Mouse (Mus musculus): ENCODE results near the gene Cyp2c23. TPM values are rescaled to one million over a fixed set of nuclear protein-coding genes. Genes with fewer than 3 reads are reported as not detected.

Cyp2c23 gene
- 0.09 TPM in 2 replicates for polyA plus RNA-seq (2016; fragmentation: Nextera tagmentation; extraction: Ambion mirVana)

DNA sequence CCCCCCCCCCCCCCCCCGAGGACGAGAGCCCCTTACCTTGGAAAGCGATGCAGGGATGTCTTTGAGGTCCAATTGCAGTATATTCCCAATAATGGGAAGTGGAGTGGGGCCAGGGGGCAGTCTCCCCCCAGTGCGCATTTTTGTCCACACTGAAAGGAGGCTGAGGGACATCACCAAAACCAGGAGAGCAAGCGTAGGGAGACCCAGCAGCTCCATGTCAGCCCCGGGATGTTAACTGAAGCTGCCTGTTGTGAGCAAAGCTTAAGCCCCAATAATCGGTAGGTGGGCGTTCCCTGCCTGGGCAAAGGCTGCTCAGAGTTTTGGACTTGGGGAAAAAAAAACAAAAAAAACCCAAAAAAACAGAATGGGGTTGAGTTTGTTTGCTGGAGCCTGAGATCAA, at the start of gene Cyp2c23:
TSS of gene Cyp2c23 (minus strand) at position 237 of the 400 bp plus-strand sequence.
- no peak within 1 kb of the TSS for H3K4me2 ChIP-seq
- peaks cover 2% of the 10 kb centered on the region; the same call in 1 of the 2 replicates for H3K36me3 ChIP-seq
- ATAC-seq (ENCODE audit: insufficient number of reproducible peaks, low FRiP score): no peak
- no peaks in the 10 kb centered on the region for H3K4me1 ChIP-seq (replicated peaks)
- H3K4me3 ChIP-seq: no peak within 1 kb of the TSS
- no peaks in the 10 kb centered on the region for H3K27me3 ChIP-seq (replicated peaks)
- H3K27ac ChIP-seq (ENCODE audit: poor library complexity, severe bottlenecking): no peak within 1 kb of the TSS
- no peak within 1 kb of the TSS for H3K9ac ChIP-seq
- WGBS: 67% methylated on average over 8 of the region's 8 CpGs
- no peaks in the 10 kb centered on the region for H3K9me3 ChIP-seq (replicated peaks)

DNA sequence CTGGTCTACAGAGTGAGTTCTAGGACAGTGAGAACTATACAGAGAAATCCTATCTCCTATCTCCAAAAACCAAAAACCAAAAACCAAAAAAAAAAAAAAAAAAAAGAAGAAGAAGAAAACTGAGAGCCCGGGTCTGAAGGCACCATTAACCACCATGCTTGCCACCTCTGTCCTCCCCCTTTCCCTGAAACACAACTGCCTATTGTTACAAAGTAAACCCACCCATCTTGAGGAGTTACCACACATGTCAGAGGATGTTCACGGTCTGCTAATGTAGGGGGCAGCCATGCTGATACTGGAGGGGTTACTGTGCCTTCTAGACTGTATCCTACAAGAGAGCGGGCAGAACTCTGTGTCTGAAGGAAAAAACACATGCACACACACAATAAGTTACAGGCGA, 48.0 kb upstream of the Cyp2c23 start:
- WGBS: 85% methylated on average over 4 of the region's 4 CpGs
- Histone ChIP-seq H3K4me2 (no peak overlapping the region), H3K9ac (no peak overlapping the region), H3K9me3 (replicated peaks) (no peaks in the 10 kb centered on the region), H3K4me3 (no peak overlapping the region), H3K4me1 (replicated peaks) (no peaks in the 10 kb centered on the region), H3K27ac (ENCODE audit: poor library complexity, severe bottlenecking) (no peak overlapping the region), H3K27me3 (replicated peaks) (no peaks in the 10 kb centered on the region), H3K36me3 (peaks cover 58% of the 10 kb centered on the region)
- ATAC-seq (ENCODE audit: insufficient number of reproducible peaks, low FRiP score): no peak

DNA sequence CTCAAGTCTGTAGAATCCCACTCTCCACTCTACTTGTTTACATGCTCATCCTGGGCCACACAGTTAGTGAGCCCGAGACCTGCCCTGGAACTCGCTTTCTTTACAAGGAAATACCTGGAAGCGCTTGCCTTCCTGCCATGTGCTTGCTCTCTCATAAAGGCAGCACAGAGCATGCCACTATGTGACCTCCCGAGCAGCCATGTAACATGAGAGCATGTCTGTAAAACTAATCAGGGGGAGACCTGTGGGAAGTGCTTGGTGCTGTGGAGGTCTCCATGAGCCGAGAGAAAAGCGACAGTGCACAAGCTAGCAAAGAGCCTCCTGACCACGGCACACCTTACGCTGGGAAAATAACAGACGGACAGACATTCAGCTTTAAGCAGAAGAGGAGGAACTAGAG, 47.4 kb upstream of the Cyp2c23 start:
- H3K27me3 ChIP-seq (replicated peaks): no peaks in the 10 kb centered on the region
- H3K27ac ChIP-seq (ENCODE audit: poor library complexity, severe bottlenecking): no peak overlapping the region
- no peaks in the 10 kb centered on the region for H3K4me1 ChIP-seq (replicated peaks)
- 87% methylated on average over 9 of the region's 9 CpGs for WGBS
- no peak overlapping the region for H3K9ac ChIP-seq
- no peak overlapping the region for H3K4me2 ChIP-seq
- ATAC-seq (ENCODE audit: insufficient number of reproducible peaks, low FRiP score): no peak
- no peak overlapping the region for H3K4me3 ChIP-seq
- H3K36me3 ChIP-seq: peaks cover 58% of the 10 kb centered on the region
- no peaks in the 10 kb centered on the region for H3K9me3 ChIP-seq (replicated peaks)

DNA sequence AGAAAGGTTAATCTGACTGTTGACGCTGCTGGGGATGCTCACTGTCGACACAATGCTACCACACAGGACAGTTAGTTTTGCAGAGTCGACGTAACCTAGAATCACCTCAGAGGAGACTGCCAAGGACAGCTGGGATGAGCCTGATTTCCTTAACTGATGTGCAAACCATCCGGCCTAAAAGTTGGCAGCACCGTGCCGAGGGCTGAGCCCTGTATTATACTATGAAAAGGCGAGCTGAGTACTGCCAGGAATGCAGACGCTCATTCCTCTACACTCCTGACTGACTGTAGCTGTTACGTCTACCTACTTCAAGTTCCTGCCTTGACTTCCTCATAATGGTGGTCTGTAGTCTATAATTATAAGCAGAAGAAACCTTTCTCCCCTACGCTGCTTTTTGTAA, 46.0 kb upstream of the Cyp2c23 start:
- H3K27me3 ChIP-seq (replicated peaks): no peaks in the 10 kb centered on the region
- WGBS: 75% methylated on average over 11 of the region's 11 CpGs
- peaks cover 48% of the 10 kb centered on the region for H3K36me3 ChIP-seq
- H3K9ac ChIP-seq: no peak overlapping the region
- H3K9me3 ChIP-seq (replicated peaks): no peaks in the 10 kb centered on the region
- no peak overlapping the region for H3K27ac ChIP-seq (ENCODE audit: poor library complexity, severe bottlenecking)
- H3K4me1 ChIP-seq (replicated peaks): no peaks in the 10 kb centered on the region
- ATAC-seq (ENCODE audit: insufficient number of reproducible peaks, low FRiP score): no peak
- H3K4me2 ChIP-seq: no peak overlapping the region
- no peak overlapping the region for H3K4me3 ChIP-seq

DNA sequence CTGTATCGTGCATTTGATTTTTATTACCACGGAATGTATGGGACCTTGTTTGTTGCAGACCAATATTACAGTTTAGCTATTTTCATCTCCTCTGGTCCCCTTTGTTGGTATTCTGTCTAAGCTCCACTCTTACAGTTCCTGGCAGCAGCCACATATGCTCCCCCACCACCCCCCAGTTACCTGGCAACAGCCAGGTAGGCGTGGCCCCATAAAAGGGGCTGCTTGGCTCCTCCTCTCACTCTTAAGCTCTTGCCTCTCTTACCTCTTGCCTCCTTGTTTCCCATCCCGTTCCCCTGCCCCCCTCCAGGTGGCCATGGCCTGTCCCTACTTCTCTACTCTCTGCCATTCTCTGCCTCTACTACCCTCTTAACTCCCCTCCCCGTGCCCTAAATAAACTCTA, 42.2 kb upstream of the Cyp2c23 start:
- Histone ChIP-seq H3K4me1 (replicated peaks) (peaks cover 7% of the 10 kb centered on the region; the same call in 1 of the 2 replicates), H3K9ac (no peak overlapping the region), H3K4me2 (no peak overlapping the region), H3K4me3 (no peak overlapping the region), H3K36me3 (peaks cover 24% of the 10 kb centered on the region), H3K27me3 (replicated peaks) (no peaks in the 10 kb centered on the region), H3K9me3 (replicated peaks) (no peaks in the 10 kb centered on the region), H3K27ac (ENCODE audit: poor library complexity, severe bottlenecking) (no peak overlapping the region)
- no peak for ATAC-seq (ENCODE audit: insufficient number of reproducible peaks, low FRiP score)
- 70% methylated on average over 5 of the region's 5 CpGs for WGBS

DNA sequence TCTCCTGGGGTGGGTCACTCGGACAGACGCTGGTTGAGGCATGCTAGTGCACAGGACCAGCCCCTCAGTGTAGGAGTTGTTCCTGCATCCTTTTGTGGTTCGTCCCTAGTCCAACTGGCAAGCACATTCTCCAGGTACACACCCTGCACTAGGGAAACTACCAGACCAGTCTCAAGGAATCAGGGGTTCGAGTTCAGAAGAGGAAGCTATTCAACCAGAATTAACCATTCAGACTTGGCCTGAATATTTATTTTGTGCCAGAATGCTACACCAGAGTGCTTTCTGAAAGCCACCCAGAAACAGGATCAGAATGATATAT, 40.9 kb upstream of the Cyp2c23 start:
- Histone ChIP-seq H3K36me3 (peaks cover 12% of the 10 kb centered on the region), H3K4me1 (replicated peaks) (peaks cover 7% of the 10 kb centered on the region; the same call in 1 of the 2 replicates), H3K9me3 (replicated peaks) (no peaks in the 10 kb centered on the region), H3K27me3 (replicated peaks) (no peaks in the 10 kb centered on the region), H3K4me3 (peak overlapping the region; percentile 81), H3K4me2 (peak overlapping the region; percentile 94), H3K9ac (peak overlapping the region; percentile 81), H3K27ac (ENCODE audit: poor library complexity, severe bottlenecking) (no peak overlapping the region)
- WGBS: 13% methylated on average over 4 of the region's 4 CpGs
- no peak for ATAC-seq (ENCODE audit: insufficient number of reproducible peaks, low FRiP score)

DNA sequence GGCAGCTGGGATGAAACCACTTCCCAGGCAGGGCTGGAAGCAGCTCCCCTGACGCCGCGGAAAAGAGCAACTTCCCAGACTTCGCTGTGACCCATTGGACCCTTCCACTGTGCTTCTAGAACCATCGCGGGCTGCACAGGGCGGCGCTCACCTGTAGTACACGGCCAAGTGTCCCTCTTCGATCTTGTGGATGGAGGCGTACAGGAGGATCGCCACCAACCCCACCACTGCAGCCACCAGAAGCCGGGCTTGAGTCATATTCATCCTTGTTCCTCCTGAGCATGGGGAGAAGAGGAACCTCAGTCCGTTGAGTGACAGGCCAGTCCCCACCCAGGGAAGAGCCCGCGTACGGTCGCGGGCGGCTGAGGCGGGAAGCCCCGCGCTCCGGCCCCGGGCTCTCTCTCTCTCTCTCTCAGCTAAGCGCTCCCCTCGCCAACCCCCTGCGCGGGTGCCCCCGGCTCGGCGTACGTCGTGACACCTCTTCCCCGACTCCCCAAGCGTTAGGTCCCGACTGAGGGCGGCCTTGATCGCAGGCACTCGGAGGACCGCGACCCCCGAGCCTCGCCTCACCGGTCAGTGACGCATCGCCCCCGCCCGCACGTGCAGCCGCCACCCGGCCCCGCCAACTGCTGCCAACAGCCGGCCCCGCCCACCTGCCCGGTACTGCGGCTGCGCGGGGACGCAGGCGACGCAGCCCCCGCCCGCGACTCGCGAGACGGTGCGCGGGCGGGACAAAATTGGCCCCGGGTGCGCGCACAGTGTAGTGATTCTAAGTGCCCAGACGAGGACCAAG, 40.3 kb upstream of the Cyp2c23 start, which contains the start of gene Erlin1:
TSS of gene Erlin1 (minus strand) at position 665 of the 793 bp plus-strand sequence.
- Histone ChIP-seq H3K9me3 (replicated peaks) (no peaks in the 10 kb centered on the region), H3K4me1 (replicated peaks) (peaks cover 7% of the 10 kb centered on the region; the same call in 1 of the 2 replicates), H3K4me2 (peak within 1 kb of the TSS; percentile 94), H3K4me3 (peak within 1 kb of the TSS; percentile 81), H3K36me3 (peaks cover 10% of the 10 kb centered on the region; the same call in 1 of the 2 replicates), H3K27ac (ENCODE audit: poor library complexity, severe bottlenecking) (0 out of 2 replicates have a peak within 1 kb of the TSS, but pooled peaks have one; percentile 26), H3K27me3 (replicated peaks) (no peaks in the 10 kb centered on the region), H3K9ac (peak within 1 kb of the TSS; percentile 81)
- ATAC-seq (ENCODE audit: insufficient number of reproducible peaks, low FRiP score): peak; percentile 90
- WGBS: under 1% methylated on average over 75 of the region's 75 CpGs

DNA sequence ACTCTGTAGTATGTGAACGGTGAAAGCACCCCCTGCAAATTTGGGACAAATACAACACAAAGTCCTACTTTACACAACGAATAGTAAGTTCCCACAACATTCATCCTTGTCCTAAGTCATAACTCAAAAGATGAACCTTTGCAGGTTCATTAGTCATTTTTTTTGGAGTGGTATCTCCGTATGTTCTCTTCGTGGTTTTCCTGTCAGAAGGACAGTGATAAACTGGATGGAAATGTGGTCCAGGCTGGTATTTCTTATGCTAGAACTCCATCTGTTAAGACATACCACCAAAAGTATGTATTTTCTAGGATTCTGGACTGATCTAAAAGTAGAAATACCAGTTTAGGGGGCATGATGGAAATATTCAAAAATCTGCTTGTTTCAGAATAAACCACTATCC, 39.2 kb upstream of the Cyp2c23 start:
- no peaks in the 10 kb centered on the region for H3K9me3 ChIP-seq (replicated peaks)
- peak overlapping the region; percentile 81; the same call in 1 of the 2 replicates for H3K4me3 ChIP-seq
- no peaks in the 10 kb centered on the region for H3K27me3 ChIP-seq (replicated peaks)
- no peak overlapping the region for H3K27ac ChIP-seq (ENCODE audit: poor library complexity, severe bottlenecking)
- ATAC-seq (ENCODE audit: insufficient number of reproducible peaks, low FRiP score): no peak
- H3K4me2 ChIP-seq: peak overlapping the region; percentile 94
- no peak overlapping the region for H3K9ac ChIP-seq
- peaks cover 19% of the 10 kb centered on the region; the same call in 1 of the 2 replicates for H3K36me3 ChIP-seq
- WGBS: 77% methylated on average over 4 of the region's 4 CpGs
- H3K4me1 ChIP-seq (replicated peaks): peaks cover 7% of the 10 kb centered on the region; the same call in 1 of the 2 replicates

DNA sequence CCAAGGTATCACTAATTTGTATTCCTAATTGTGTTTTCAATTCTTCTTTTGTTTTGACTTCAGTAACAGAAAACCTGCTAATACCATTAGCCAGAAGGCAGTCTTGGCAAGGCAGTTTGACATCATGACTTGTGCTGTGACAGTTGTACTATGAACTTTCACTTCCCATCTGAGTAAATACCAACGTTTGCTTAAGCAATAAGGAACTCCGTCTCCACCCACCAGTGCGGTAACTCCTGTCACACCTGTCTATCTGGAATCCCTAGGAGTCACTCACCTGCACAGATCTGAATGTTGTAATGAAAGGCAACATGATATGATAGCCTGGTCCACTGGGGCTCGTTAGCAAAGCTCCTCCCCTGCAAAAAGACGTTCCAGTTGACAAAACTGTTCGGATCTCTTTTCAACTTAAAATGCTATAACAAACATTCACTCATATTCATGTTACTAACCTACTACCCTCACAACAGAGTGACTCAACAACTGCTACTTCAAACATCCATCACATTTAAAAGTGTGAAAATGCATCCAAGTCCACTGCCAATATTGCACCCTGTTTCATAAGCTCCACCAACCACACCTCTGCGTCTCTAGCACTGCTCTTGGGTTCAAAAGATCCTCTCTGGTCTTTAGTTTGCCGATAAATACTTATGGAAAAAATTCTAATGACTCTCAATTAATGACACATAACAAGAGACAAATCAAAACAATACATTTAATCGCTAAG, 38.5 kb upstream of the Cyp2c23 start:
- no peak overlapping the region for H3K4me3 ChIP-seq
- no peak overlapping the region for H3K4me2 ChIP-seq
- H3K4me1 ChIP-seq (replicated peaks): peaks cover 7% of the 10 kb centered on the region; the same call in 1 of the 2 replicates
- peaks cover 22% of the 10 kb centered on the region; the same call in 1 of the 2 replicates for H3K36me3 ChIP-seq
- no peak overlapping the region for H3K9ac ChIP-seq
- ATAC-seq (ENCODE audit: insufficient number of reproducible peaks, low FRiP score): no peak
- 83% methylated on average over 9 of the region's 9 CpGs for WGBS
- no peak overlapping the region for H3K27ac ChIP-seq (ENCODE audit: poor library complexity, severe bottlenecking)
- H3K27me3 ChIP-seq (replicated peaks): no peaks in the 10 kb centered on the region
- no peaks in the 10 kb centered on the region for H3K9me3 ChIP-seq (replicated peaks)

DNA sequence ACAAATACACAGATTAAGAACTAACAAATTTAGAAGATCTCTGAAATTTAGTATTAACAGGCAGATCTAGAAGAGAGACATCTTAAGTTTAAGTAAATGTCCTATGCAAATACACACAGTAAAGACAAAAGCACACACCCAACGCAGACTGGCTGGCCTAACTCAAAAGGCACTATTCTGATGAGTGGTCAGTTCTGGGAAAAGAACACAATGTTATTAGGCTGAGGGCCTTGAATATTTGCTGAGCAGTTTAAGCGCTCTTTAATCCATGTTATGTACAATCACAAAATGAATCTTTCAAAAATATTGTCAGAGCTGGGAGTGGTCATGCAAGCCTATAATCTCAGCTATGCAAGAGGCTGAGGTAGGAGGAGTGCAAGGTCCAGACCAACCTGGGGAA, 35.7 kb upstream of the Cyp2c23 start:
- Histone ChIP-seq H3K27ac (ENCODE audit: poor library complexity, severe bottlenecking) (no peak overlapping the region), H3K4me3 (no peak overlapping the region), H3K9me3 (replicated peaks) (no peaks in the 10 kb centered on the region), H3K9ac (no peak overlapping the region), H3K27me3 (replicated peaks) (no peaks in the 10 kb centered on the region), H3K36me3 (peaks cover 32% of the 10 kb centered on the region), H3K4me1 (replicated peaks) (peaks cover 7% of the 10 kb centered on the region; the same call in 1 of the 2 replicates), H3K4me2 (no peak overlapping the region)
- no peak for ATAC-seq (ENCODE audit: insufficient number of reproducible peaks, low FRiP score)
- 96% methylated on average over 2 of the region's 2 CpGs for whole genome bisulfite sequencing

DNA sequence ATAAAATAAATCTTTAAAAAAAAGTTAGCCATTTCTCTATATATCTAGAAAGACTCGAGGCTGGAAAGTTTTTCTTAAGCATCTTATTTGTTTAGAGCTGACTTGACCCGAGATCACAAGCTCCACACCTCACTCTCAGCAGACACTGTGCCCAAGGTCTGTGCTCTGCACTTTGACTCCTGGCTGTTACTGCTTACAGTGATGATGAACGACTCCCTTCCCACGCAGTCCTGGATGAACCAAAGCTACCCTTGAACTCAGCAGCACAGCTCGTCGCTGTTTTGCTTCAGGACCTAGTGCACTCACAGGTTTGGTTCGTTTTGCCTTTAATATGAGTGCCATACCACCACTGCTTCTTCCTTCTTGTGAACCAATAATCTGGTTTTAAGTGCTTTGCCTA, 34.8 kb upstream of the Cyp2c23 start:
- ATAC-seq (ENCODE audit: insufficient number of reproducible peaks, low FRiP score): no peak
- no peak overlapping the region for H3K27ac ChIP-seq (ENCODE audit: poor library complexity, severe bottlenecking)
- H3K27me3 ChIP-seq (replicated peaks): no peaks in the 10 kb centered on the region
- peaks cover 6% of the 10 kb centered on the region; the same call in 1 of the 2 replicates for H3K4me1 ChIP-seq (replicated peaks)
- no peak overlapping the region for H3K9ac ChIP-seq
- peaks cover 36% of the 10 kb centered on the region for H3K36me3 ChIP-seq
- H3K4me2 ChIP-seq: no peak overlapping the region
- WGBS: 87% methylated on average over 7 of the region's 7 CpGs
- no peak overlapping the region for H3K4me3 ChIP-seq
- no peaks in the 10 kb centered on the region for H3K9me3 ChIP-seq (replicated peaks)

Data from heart, embryonic 12.5 days (tissue).